Mouse (Mus musculus) olfactory bulb, adult 2 months (tissue): ENCODE data around the gene Rhot2. TPM values are rescaled to one million over a fixed set of nuclear protein-coding genes. Genes with fewer than 3 reads are reported as not detected.
"Not testable (repeated sequence)": the region's sequence is repeated elsewhere in the genome, so short reads cannot be mapped to it uniquely, and the experiment has no call there.

Experiments used
- H3K27ac ChIP-seq: fragments of 200-500 bp; 2 replicates; pipeline ENCODE4 v1.5.1; 2012; ENCODE audit warnings: low read depth, low read length; ENCODE audit not compliant: insufficient read depth
- H3K4me1 ChIP-seq: fragments of 200-500 bp; 2 replicates; pipeline ENCODE4 v1.6.1; 2012; ENCODE audit warnings: low read length; ENCODE audit not compliant: control insufficient read depth, insufficient read depth
- H3K4me3 ChIP-seq: fragments of 200-500 bp; 2 replicates; pipeline ENCODE4 v1.5.1; 2012; ENCODE audit warnings: mild to moderate bottlenecking, low read depth, low read length, moderate library complexity; ENCODE audit not compliant: insufficient read depth
- CTCF ChIP-seq: fragments of 200-500 bp; IDR thresholded peaks from 2 replicates; pipeline ENCODE4 v1.5.1; 2012; ENCODE audit warnings: low read depth, mild to moderate bottlenecking, low read length, moderate library complexity; ENCODE audit not compliant: insufficient read depth
- POLR2A ChIP-seq: fragments of 200-500 bp; IDR thresholded peaks from 2 replicates; pipeline ENCODE4 v1.6.1; 2012; ENCODE audit warnings: mild to moderate bottlenecking, low read depth, low read length, moderate library complexity; ENCODE audit not compliant: insufficient read depth
- WGBS: fragments of 180-500 bp; shearing (Covaris S2); methylation state at CpG from one replicate; pipeline ENCODE4 v1.1.7; 2018; 5-methylcytosine and 5-hydroxymethylcytosine counted together
- polyA plus RNA-seq: library from polyadenylated mRNA; stranded (reverse); fragments of >200 nt; gene quantifications from 2 replicates; pipeline ENCODE4 v1.2.4, GENCODE M21; 2012; ENCODE audit warnings: low replicate concordance; ENCODE audit not compliant: missing spikeins, insufficient read depth, insufficient read length

The Rhot2 gene
- polyA plus RNA-seq, 1 experiment, result not detected

DNA sequence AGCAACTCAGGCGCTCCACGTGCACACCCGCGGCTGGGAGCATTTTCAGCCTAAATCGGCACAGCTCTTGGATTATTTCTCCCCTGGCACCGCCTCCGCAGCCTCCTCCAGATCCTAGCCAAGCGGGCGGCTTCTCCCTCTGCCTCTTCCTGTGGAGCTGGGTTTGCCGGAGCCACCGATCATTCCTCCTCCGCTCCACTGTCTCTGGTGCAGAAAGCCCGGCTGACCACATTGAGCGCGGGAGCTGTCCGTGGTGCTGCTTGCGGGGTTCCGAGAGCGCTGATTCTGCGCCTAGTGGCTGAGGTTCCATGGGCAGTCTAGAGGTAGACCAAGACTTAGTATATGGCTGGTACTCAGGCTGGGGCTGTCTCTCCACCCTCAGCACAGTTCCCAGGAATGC lies 31.2 kb downstream of the Rhot2 start:
- H3K4me1 ChIP-seq, result peaks cover 40% of the 10 kb centered on the region
- H3K4me3 ChIP-seq, result peak overlapping the region; percentile 44
- TF ChIP-seq POLR2A (0 out of 2 replicates have a peak, but pooled peaks have one; percentile 20), CTCF (peak; percentile 32; the same call in 1 of the 2 replicates)
- H3K27ac ChIP-seq, result peak overlapping the region; percentile 66
- WGBS, result under 1% methylated on average over 20 of the region's 20 CpGs

DNA sequence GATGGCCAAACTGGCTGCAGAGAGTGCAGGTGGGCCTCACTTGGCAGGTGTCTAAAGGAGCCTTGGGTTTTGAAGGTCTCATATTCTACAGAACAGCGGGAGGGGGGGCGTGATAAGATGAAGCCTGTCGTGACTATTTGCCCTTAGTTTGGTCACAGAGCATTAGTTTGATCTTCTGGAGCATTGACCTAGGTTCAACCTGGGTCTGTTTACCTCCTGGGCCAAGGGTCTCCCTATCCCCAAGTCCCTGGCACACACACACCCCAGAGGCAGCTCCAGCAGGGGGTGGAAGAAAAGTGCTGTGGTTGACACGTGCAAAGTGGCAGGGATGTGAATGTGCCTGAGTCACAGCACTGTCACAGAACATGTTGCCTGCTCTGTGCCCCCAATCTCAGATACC lies 33.8 kb downstream of the Rhot2 start:
- 58% methylated on average over 4 of the region's 4 CpGs for WGBS
- Histone ChIP-seq H3K4me3 (peak overlapping the region; percentile 77; the same call in 1 of the 2 replicates), H3K27ac (no peak overlapping the region), H3K4me1 (peaks cover 42% of the 10 kb centered on the region)
- no peak for TF ChIP-seq POLR2A

DNA sequence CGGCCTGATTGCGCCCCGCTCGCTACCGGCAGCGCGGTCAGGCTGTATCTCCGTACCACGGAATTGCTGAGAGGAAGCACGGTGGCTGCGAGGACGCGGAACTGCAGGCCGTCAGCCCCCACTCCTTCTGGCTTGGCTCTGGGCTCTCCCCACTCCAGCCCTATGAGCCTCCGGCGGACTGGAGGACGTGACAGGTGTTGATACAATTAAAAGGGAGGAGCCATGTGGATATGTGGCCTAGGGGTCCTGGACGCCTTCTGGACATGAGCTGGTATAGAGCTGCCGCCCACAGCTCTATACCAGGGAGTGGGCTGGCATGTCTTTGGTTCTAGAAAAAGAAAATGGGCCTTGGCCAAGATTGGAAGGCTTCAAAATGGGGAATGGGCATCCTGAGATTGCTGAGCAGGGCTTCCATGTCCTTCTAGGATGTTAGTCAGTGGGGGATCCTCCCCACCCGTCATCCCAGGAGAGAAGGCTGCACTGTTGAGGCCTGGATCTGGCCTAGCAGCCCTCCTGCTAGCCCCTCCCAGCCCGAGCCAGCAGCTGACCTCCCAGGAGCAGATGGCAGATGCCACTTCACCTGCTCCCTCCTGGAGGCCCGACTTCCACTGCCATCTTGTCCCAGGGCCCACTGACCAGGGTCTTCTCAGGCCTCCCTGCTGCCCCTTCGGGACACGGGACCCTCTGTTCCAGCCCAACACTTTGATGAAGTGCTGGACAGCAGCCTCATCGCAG lies 34.9 kb downstream of the Rhot2 start:
- 7% methylated on average over 25 of the region's 25 CpGs for WGBS
- H3K27ac ChIP-seq, result peak overlapping the region; percentile 76
- H3K4me3 ChIP-seq, result peak overlapping the region; percentile 77
- TF ChIP-seq POLR2A, result no peak
- TF ChIP-seq CTCF, result no peak
- H3K4me1 ChIP-seq, result peaks cover 38% of the 10 kb centered on the region

DNA sequence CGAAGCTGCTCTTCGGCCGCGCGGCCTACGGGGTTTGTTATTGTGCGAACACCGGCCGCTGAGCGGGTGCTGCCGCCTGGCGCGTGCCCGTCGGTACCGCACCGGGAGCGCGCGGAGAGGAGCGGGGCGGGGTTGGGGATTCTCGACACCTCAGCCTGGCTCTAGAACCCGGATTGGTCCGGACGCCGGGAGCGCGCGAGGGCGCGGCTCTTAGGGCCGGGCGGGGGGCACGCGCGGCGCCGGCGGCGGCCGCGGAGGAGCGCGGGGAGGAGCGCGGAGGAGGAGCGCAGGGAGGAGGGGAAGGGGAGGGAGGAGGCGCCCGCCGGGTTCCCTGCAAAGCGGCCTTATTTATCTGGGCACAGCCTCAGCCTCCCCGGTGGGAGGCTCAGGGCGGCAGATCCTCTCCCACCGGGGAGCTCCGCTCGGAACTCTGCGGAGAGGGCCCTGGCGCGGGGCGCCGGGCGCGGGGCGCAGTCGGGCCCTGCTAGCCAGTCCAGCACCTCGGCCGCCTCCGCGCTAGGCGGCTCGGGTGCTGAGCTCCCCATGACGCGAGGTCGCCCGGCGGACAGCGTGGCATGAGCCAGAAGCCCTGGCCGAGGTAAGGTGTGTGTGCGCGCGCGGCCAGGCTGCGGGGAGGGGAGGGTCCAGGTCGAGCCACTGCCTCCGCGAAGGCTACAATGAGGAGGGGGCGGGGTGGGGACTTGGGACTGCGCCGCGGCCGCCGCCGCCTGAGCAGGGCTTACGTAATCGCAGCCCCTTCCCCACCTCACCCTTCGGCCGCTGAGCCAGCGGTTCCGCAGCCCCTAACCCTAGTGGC lies 35.7 kb downstream of the Rhot2 start, which contains the start of gene Fbxl16:
TSS of gene Fbxl16 (plus strand) at position 297 of the 817 bp plus-strand sequence.
- under 1% methylated on average over 98 of the region's 100 CpGs for WGBS
- peaks cover 38% of the 10 kb centered on the region for H3K4me1 ChIP-seq
- peak; percentile 91 for TF ChIP-seq POLR2A
- TF ChIP-seq CTCF, result 0 out of 2 replicates have a peak, but pooled peaks have one; percentile 14

DNA sequence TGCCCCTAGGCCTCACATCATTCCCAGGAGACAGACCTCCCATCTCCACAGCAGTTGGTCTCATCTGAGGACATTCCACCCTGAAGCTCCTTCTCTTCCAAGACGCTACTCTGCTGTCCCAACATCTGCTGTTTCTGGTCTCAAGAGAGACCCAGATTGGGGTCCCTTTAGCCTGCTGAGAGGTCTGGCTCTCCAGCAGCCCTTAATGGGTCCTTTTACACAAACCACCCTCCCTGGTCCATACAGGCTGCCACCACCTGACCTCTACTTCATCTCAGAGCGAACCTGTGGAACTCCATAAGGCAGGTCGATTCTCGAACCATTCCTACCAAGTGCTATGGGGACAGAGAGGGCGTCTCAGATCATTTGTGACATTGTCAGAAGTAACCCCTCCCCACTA lies 36.6 kb downstream of the Rhot2 start:
- TF ChIP-seq POLR2A, result no peak
- no peak for TF ChIP-seq CTCF
- H3K4me3 ChIP-seq, result no peak overlapping the region
- peak overlapping the region; percentile 86 for H3K27ac ChIP-seq
- WGBS, result 37% methylated on average over 5 of the region's 5 CpGs
- peaks cover 37% of the 10 kb centered on the region for H3K4me1 ChIP-seq

More for the DNA sequence above, 35.7 kb downstream of the Rhot2 start, which contains the start of gene Fbxl16:
- peak within 1 kb of the TSS; percentile 77 for H3K4me3 ChIP-seq
- peak within 1 kb of the TSS; percentile 86 for H3K27ac ChIP-seq

DNA sequence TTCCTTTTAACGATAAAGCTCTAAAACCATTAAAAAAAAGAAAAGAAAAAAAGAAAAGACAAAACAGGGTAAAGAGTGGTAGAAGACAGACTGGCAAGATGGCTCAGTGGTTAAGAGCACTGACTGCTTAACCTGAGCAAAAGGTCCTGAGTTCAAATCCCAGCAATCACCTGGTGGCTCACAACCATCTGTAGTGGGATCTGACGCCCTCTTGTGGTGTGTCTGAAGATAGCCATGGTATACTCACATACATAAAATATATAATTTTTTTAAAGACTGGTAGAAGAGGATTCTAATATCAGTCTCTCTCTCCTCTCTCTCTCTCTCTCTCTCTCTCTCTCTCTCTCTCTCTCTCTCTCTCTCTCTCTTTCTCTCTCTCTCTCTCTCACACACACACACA lies 37.2 kb downstream of the Rhot2 start:
- H3K4me3 ChIP-seq, H3K27ac ChIP-seq: not testable (repeated sequence)
- H3K4me1 ChIP-seq, result peaks cover 39% of the 10 kb centered on the region
- 42% methylated on average over 2 of the region's 2 CpGs for WGBS

DNA sequence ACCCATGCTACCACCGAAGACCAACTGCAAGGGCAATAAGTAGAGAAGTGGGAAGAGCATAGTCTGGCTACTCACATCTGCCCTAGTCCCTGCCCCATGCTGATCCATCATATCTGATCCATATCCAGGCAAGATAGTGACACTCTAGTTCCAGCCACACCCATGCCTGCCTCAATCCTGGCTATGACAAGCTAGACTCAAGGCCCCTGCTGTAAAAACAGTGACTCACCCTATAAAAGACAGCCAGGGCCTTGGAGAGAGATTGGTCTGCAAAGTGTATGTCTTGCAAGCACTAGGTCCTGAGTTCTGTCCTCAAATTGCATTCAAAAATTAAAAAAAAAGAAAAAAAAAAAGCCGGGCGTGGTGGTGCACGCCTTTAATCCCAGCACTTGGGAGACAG lies 38.1 kb downstream of the Rhot2 start:
- Histone ChIP-seq H3K27ac (no peak overlapping the region), H3K4me1 (peaks cover 34% of the 10 kb centered on the region), H3K4me3 (no peak overlapping the region)
- no peak for TF ChIP-seq POLR2A
- TF ChIP-seq CTCF, result no peak
- 90% methylated on average over 4 of the region's 4 CpGs for WGBS

DNA sequence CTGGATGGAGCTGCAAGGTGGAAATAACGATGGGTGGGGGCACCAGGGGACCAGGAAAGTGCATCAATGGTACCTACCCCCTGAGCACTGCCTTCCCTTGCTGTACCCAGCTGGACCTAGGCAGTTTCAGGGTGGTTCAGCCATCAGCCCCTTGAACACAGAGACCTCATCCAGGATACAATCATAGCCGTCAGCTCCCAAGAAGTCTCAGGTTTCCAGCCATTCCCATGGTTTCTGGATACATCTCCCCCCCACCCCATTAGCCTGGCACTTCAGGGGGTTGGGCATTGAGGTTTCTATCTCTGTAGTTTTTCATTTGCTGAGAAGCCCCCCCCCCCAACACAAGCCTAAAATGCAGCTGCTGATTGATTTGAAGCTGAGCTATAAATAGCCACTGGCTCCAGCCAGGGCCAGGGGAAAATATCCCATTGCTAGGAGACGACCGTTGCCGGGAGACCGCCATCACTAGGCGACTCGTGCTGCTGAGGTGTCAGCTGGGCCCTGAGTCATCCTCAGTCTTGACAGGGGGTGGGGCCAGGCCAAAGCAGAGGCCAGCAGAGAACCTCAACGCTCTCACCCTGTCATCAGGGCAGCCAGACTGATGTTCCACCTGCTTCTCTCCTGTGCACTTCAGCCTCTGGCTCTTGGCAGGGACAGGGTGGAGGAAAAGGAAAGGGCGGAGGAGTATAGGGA lies 41.7 kb downstream of the Rhot2 start:
- TF ChIP-seq POLR2A (no peak), CTCF (no peak)
- Histone ChIP-seq H3K4me3 (peak overlapping the region; percentile 34), H3K27ac (peak overlapping the region; percentile 99), H3K4me1 (peaks cover 17% of the 10 kb centered on the region)
- WGBS, result 6% methylated on average over 10 of the region's 10 CpGs
